Mouse (Mus musculus) hindbrain, embryonic 14.5 days (tissue): Measurements from ENCODE around the gene Gm5128. TPM values are rescaled to one million over a fixed set of nuclear protein-coding genes. Genes with fewer than 3 reads are reported as not detected.
"Not testable (repeated sequence)": the region's sequence is repeated elsewhere in the genome, so short reads cannot be mapped to it uniquely, and the experiment has no call there.

ENCODE experiments used
- ATAC-seq: fragments of 200-750 bp; cut with Nextera tagmentation; 2 replicates; pipeline ENCODE4 v1.8.0; 2017; ENCODE audit warnings: moderate number of reproducible peaks, mild to moderate bottlenecking, moderate TSS enrichment, moderate library complexity; ENCODE audit not compliant: low FRiP score
- DNase-seq: peaks from one replicate; pipeline ENCODE4 v3.0.0-alpha.2; 2015; ENCODE audit warnings: low spot score
- H3K27ac ChIP-seq: fragments of 300-500 bp; sonication (generic); 2 replicates; pipeline ENCODE4 v1.5.1; 2014; ENCODE audit warnings: mild to moderate bottlenecking, moderate library complexity
- H3K27me3 ChIP-seq: fragments of 300-500 bp; sonication (generic); 2 replicates; pipeline ENCODE4 v1.6.1; 2014; ENCODE audit warnings: mild to moderate bottlenecking, low read length, mixed read lengths; ENCODE audit not compliant: control insufficient read depth, insufficient read depth
- H3K36me3 ChIP-seq: fragments of 300-500 bp; sonication (generic); replicated peaks from 2 replicates; pipeline ENCODE4 v1.6.1; 2014; ENCODE audit not compliant: control insufficient read depth, insufficient read depth
- H3K4me1 ChIP-seq: fragments of 300-500 bp; sonication (generic); replicated peaks from 2 replicates; pipeline ENCODE4 v1.6.1; 2014; ENCODE audit warnings: antibody characterized with exemption, low read length, mixed read lengths; ENCODE audit not compliant: control insufficient read depth, insufficient read depth
- H3K4me2 ChIP-seq: fragments of 300-500 bp; sonication (generic); replicated peaks from 2 replicates; pipeline ENCODE4 v1.6.1; 2014; ENCODE audit warnings: mild to moderate bottlenecking, moderate library complexity
- H3K4me3 ChIP-seq: fragments of 300-500 bp; sonication (generic); replicated peaks from 2 replicates; pipeline ENCODE4 v1.5.1; 2014; ENCODE audit warnings: mild to moderate bottlenecking, low read length
- H3K9ac ChIP-seq: fragments of 300-500 bp; sonication (generic); 2 replicates; pipeline ENCODE4 v1.6.1; 2014
- H3K9me3 ChIP-seq: fragments of 300-500 bp; sonication (generic); 2 replicates; pipeline ENCODE4 v1.6.1; 2016; ENCODE audit warnings: low read length; ENCODE audit not compliant: control insufficient read depth
- WGBS: fragments of 180-500 bp; shearing (Covaris S2); extraction: QIAGEN DNeasy Blood & Tissue Kit; methylation state at CpG from one replicate; pipeline ENCODE4 v1.1.7; 2014; 5-methylcytosine and 5-hydroxymethylcytosine counted together
- polyA plus RNA-seq: library from polyadenylated mRNA; unstranded; fragments of >200 nt; fragmentation: Nextera tagmentation; extraction: Ambion mirVana; gene quantifications from 2 replicates; pipeline ENCODE4 v1.2.1, GENCODE M21; 2014

Gm5128 gene
- polyA plus RNA-seq = not detected in 2 replicates

GRCm38 (mm10) chrX:135372984-135373383 lies at the start of gene Gm5128:
Gene Gm5128, plus strand, starts transcription at chrX:135373284.
- H3K27ac ChIP-seq, H3K4me2 ChIP-seq, H3K36me3 ChIP-seq, DNase-seq, H3K9me3 ChIP-seq, H3K27me3 ChIP-seq, H3K4me1 ChIP-seq, H3K4me3 ChIP-seq, H3K9ac ChIP-seq, ATAC-seq: not testable (repeated sequence)
- no CpG with 5 or more reads among the region's 15 CpGs for WGBS

GRCm38 (mm10) chrX:135360685-135361084 lies 12.4 kb upstream of the Gm5128 start:
- not testable (repeated sequence) for H3K9ac ChIP-seq, ATAC-seq, H3K4me1 ChIP-seq, H3K9me3 ChIP-seq, H3K36me3 ChIP-seq, DNase-seq, H3K27ac ChIP-seq, H3K4me3 ChIP-seq, H3K27me3 ChIP-seq, H3K4me2 ChIP-seq
- 49% methylated on average over 2 of the region's 6 CpGs for WGBS

- not testable (repeated sequence) for H3K9ac ChIP-seq, H3K36me3 ChIP-seq, H3K9me3 ChIP-seq, DNase-seq, H3K27me3 ChIP-seq, H3K4me3 ChIP-seq, H3K27ac ChIP-seq, H3K4me1 ChIP-seq, ATAC-seq, H3K4me2 ChIP-seq
- no CpG with 5 or more reads among the region's 4 CpGs for WGBS
Observed at GRCm38 (mm10) chrX:135361943-135362342, 11.1 kb upstream of the Gm5128 start.

GRCm38 (mm10) chrX:135403578-135403977 lies 30.5 kb downstream of the Gm5128 start:
- H3K4me1 ChIP-seq, ATAC-seq, H3K9me3 ChIP-seq, H3K27me3 ChIP-seq, H3K9ac ChIP-seq, H3K4me2 ChIP-seq, H3K36me3 ChIP-seq, H3K27ac ChIP-seq, H3K4me3 ChIP-seq, DNase-seq: not testable (repeated sequence)
- no CpG with 5 or more reads among the region's 3 CpGs for WGBS

GRCm38 (mm10) chrX:135421203-135421602 lies 48.1 kb downstream of the Gm5128 start:
- 58% methylated on average over 3 of the region's 7 CpGs for WGBS
- not testable (repeated sequence) for DNase-seq, H3K4me2 ChIP-seq, H3K36me3 ChIP-seq, H3K27ac ChIP-seq, H3K4me1 ChIP-seq, H3K27me3 ChIP-seq, H3K9me3 ChIP-seq, H3K4me3 ChIP-seq, ATAC-seq, H3K9ac ChIP-seq

- not testable (repeated sequence) for DNase-seq, H3K36me3 ChIP-seq, H3K9ac ChIP-seq, ATAC-seq, H3K27ac ChIP-seq, H3K4me3 ChIP-seq, H3K4me1 ChIP-seq, H3K4me2 ChIP-seq, H3K27me3 ChIP-seq, H3K9me3 ChIP-seq
Observed at GRCm38 (mm10) chrX:135421824-135422223, 48.7 kb downstream of the Gm5128 start.

- not testable (repeated sequence) for ATAC-seq, H3K27ac ChIP-seq, DNase-seq, H3K4me2 ChIP-seq, H3K36me3 ChIP-seq, H3K9ac ChIP-seq, H3K4me3 ChIP-seq, H3K4me1 ChIP-seq, H3K27me3 ChIP-seq, H3K9me3 ChIP-seq
- no CpG with 5 or more reads among the region's 4 CpGs for WGBS
Observed at GRCm38 (mm10) chrX:135422473-135422872, 49.4 kb downstream of the Gm5128 start.

Other genes with a start within 250 kb of the Gm5128 start
- not detected in 2 replicates for gene Gm15023, start 195.7 kb upstream of the Gm5128 start, polyA plus RNA-seq
- gene Tceal6, start 162.6 kb upstream of the Gm5128 start, polyA plus RNA-seq = 18.9 and 20.6 TPM in 2 replicates
- gene Pramel3, start 71.0 kb upstream of the Gm5128 start, polyA plus RNA-seq = not detected in 2 replicates
- not detected in 2 replicates for gene Gm7903, start 60.6 kb downstream of the Gm5128 start, polyA plus RNA-seq
- gene AV320801, start 121.3 kb downstream of the Gm5128 start, polyA plus RNA-seq = not detected in 2 replicates
- gene Nxf7, start 225.5 kb downstream of the Gm5128 start, polyA plus RNA-seq = not detected in 2 replicates